Mouse (Mus musculus) C2C12 (cell line): ENCODE results near the gene Bicd2.

Source experiments
- CEBPB ChIP-seq: IDR thresholded peaks from one replicate; pipeline ENCODE4 v1.6.1; 2011; ENCODE audit warnings: low read depth, mild to moderate bottlenecking, control low read depth, moderate library complexity
- CTCF ChIP-seq: IDR thresholded peaks from one replicate; pipeline ENCODE4 v1.5.1; 2011; ENCODE audit not compliant: control insufficient read depth, insufficient read depth, insufficient read length
- FOSL1 ChIP-seq: IDR thresholded peaks from one replicate; pipeline ENCODE4 v1.8.0; 2011; ENCODE audit warnings: mild to moderate bottlenecking, low read length; ENCODE audit not compliant: poor library complexity, insufficient read depth, severe bottlenecking
- MAX ChIP-seq: IDR thresholded peaks from one replicate; pipeline ENCODE4 v1.6.1; 2011; ENCODE audit warnings: mild to moderate bottlenecking, control low read depth
- MYOG ChIP-seq: IDR thresholded peaks from one replicate; pipeline ENCODE4 v1.6.1; 2011; ENCODE audit not compliant: control insufficient read depth, insufficient read length; ENCODE audit errors: extremely low read depth
- USF1 ChIP-seq: IDR thresholded peaks from one replicate; pipeline ENCODE4 v1.6.1; 2011; ENCODE audit warnings: low read depth, mild to moderate bottlenecking, control low read depth, moderate library complexity

GRCm38 (mm10) chr13:49371428-49371899 lies 30.1 kb downstream of the Bicd2 start:
- TF ChIP-seq CTCF = no peak
- TF ChIP-seq CEBPB = no peak
- no peak for TF ChIP-seq USF1
- TF ChIP-seq FOSL1 = no peak
- TF ChIP-seq MYOG = no peak
- no peak for TF ChIP-seq MAX
